Mouse (Mus musculus) testis, adult 2 months (tissue): ENCODE data around the gene Vwce.

Source experiments
- CTCF ChIP-seq: fragments of 200-500 bp; IDR thresholded peaks from 2 replicates; pipeline ENCODE4 v1.5.1; 2012; ENCODE audit warnings: low read depth, mild to moderate bottlenecking, inconsistent platforms, low read length, moderate library complexity; ENCODE audit not compliant: control insufficient read depth, insufficient read depth, insufficient replicate concordance
- POLR2A ChIP-seq: fragments of 200-500 bp; IDR thresholded peaks from 2 replicates; pipeline ENCODE4 v1.6.1; 2012; ENCODE audit warnings: low read depth, mild to moderate bottlenecking, inconsistent platforms, low read length, moderate library complexity; ENCODE audit not compliant: control insufficient read depth

GRCm38 (mm10) chr19:10605293-10605900 is 28.6 kb upstream of the Vwce start, which contains the start of the genes Ddb1 and Tkfc:
- TF ChIP-seq CTCF = no peak; the same call in 1 of the 2 replicates
- peak; percentile 99 for TF ChIP-seq POLR2A
